Mouse (Mus musculus) cerebellum, adult 2 months (tissue): ENCODE results near the gene Mical3. TPM values are rescaled to one million over a fixed set of nuclear protein-coding genes. Genes with fewer than 3 reads are reported as not detected.

Source experiments
- DNase-seq, 2 experiments: peaks; one replicate each; pipeline ENCODE4 v3.0.0; 2021
- H3K27ac ChIP-seq: fragments of 200-500 bp; 2 replicates; pipeline ENCODE4 v1.5.1; 2012; ENCODE audit warnings: low read length, control low read depth, inconsistent platforms; ENCODE audit not compliant: insufficient read depth
- H3K27me3 ChIP-seq: fragments of 200-500 bp; 2 replicates; pipeline ENCODE4 v1.6.1; 2012; ENCODE audit warnings: inconsistent platforms, mild to moderate bottlenecking, low read length, moderate library complexity; ENCODE audit not compliant: control insufficient read depth, insufficient read depth
- H3K4me1 ChIP-seq: fragments of 200-500 bp; 2 replicates; pipeline ENCODE4 v1.6.1; 2011; ENCODE audit warnings: low read length; ENCODE audit not compliant: control insufficient read depth, insufficient read depth
- H3K4me3 ChIP-seq: fragments of 200-500 bp; replicated peaks from 2 replicates; pipeline ENCODE3; 2011; ENCODE audit warnings: mild to moderate bottlenecking, low read depth, low read length, control low read depth; ENCODE audit not compliant: insufficient read depth
- CTCF ChIP-seq: fragments of 200-500 bp; IDR thresholded peaks from 2 replicates; pipeline ENCODE4 v1.5.1; 2011; ENCODE audit warnings: low read depth, mild to moderate bottlenecking, control low read depth, low read length, moderate library complexity, borderline replicate concordance; ENCODE audit not compliant: insufficient read depth
- POLR2A ChIP-seq: fragments of 200-500 bp; IDR thresholded peaks from 2 replicates; pipeline ENCODE4 v1.6.1; 2011; ENCODE audit warnings: low read length, control low read depth, borderline replicate concordance; ENCODE audit not compliant: insufficient read depth
- WGBS: fragments of 180-500 bp; shearing (Covaris S2); methylation state at CpG from one replicate; pipeline ENCODE4 v1.1.7; 2018; 5-methylcytosine and 5-hydroxymethylcytosine counted together
- polyA plus RNA-seq: library from polyadenylated mRNA; depleted of rRNA; stranded (reverse); fragments of >200 nt; gene quantifications from 2 replicates; pipeline ENCODE4 v1.2.3, GENCODE M21; 2012

The Mical3 gene
- polyA plus RNA-seq, 1 experiment = 75.7 TPM

- Histone ChIP-seq H3K4me3 (no peak overlapping the region), H3K27ac (peak overlapping the region; percentile 64), H3K4me1 (peaks cover 41% of the 10 kb centered on the region), H3K27me3 (no peaks in the 10 kb centered on the region)
- TF ChIP-seq CTCF (no peak), POLR2A (no peak)
- 20% methylated on average over 22 of the region's 22 CpGs for WGBS
- peak; percentile 84 to 87 for DNase-seq
These were observed 43.1 kb downstream of the Mical3 start for GRCm38 (mm10) chr6:121087586-121088245.

DNA sequence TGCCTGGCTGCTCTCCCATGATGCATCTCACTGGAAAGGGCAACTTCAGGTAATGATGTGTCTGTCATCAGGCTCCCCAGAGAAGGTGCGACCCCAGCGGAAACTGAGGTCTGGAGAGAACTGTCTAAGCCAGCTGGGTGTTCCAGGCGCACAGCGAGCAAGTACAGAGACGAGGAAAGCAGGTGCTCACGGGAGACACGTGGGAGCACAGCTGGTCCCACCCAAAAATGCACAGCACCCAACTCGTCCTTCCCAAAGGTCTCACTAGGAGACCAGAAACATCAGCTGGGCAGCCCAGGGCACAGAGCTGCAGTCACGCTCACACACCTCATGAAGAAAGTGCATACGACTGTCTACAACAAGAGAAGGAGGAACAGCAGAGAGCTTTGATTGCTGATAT lies 43.7 kb downstream of the Mical3 start:
- TF ChIP-seq POLR2A = no peak
- TF ChIP-seq CTCF = no peak
- peaks cover 43% of the 10 kb centered on the region for H3K4me1 ChIP-seq
- WGBS = 36% methylated on average over 10 of the region's 10 CpGs
- H3K4me3 ChIP-seq = no peak overlapping the region
- H3K27me3 ChIP-seq = no peaks in the 10 kb centered on the region
- H3K27ac ChIP-seq = 0 out of 2 replicates have a peak overlapping the region, but pooled peaks have one; percentile 3
- no peak for DNase-seq

DNA sequence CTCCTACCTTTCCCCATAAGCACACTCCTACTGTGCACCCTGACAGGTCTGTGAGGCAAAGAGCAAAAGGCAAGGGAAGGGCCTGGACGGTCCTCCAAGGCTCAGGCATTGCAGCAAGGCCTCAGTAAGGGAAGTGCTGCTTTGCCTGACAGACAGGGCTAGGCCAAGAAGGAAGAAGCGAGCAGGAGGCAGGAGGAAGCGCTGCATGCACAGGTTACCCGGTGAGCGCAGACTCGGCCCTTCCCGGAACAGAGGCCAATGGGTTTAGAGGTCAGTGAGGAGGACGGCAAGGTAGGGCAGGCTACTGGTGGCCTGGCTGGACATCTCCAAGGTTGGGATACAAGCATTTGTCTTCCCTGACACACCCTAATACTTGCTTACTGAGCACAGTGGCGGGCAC lies 44.6 kb downstream of the Mical3 start:
- Histone ChIP-seq H3K27me3 (no peaks in the 10 kb centered on the region), H3K4me3 (no peak overlapping the region), H3K27ac (peak overlapping the region; percentile 8; the same call in 1 of the 2 replicates), H3K4me1 (peaks cover 52% of the 10 kb centered on the region)
- TF ChIP-seq CTCF = no peak
- TF ChIP-seq POLR2A = no peak
- DNase-seq = no peak
- 51% methylated on average over 9 of the region's 9 CpGs for WGBS

DNA sequence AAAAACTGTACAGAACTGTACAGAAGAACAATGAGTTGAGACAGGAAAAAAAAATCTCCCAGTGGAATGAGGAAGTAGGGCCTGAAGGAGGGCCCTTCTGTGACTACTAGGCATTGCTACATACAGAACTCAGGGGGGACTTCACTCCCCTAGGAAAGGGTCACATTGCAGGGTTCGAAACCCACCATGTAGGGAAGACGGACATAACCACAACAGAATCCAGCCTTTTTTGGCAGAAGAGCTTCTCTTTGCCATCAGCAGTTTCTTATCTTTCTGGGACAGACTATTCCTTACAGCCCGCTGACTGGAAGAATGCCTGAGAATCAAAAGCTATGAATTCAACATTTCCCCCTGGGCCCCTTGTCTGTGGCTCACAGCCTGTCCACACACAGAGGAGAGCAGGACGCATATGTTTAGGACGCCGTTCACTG lies 46.7 kb downstream of the Mical3 start:
- WGBS = 68% methylated on average over 6 of the region's 6 CpGs
- no peak for DNase-seq
- Histone ChIP-seq H3K27me3 (no peaks in the 10 kb centered on the region), H3K27ac (peak overlapping the region; percentile 12; the same call in 1 of the 2 replicates), H3K4me3 (no peak overlapping the region), H3K4me1 (peaks cover 71% of the 10 kb centered on the region)
- no peak for TF ChIP-seq CTCF
- no peak for TF ChIP-seq POLR2A

GRCm38 (mm10) chr6:121082094-121082473 lies 48.7 kb downstream of the Mical3 start:
- no peaks in the 10 kb centered on the region for H3K27me3 ChIP-seq
- H3K4me3 ChIP-seq = no peak overlapping the region
- peaks cover 73% of the 10 kb centered on the region for H3K4me1 ChIP-seq
- WGBS = 82% methylated on average over 10 of the region's 10 CpGs
- TF ChIP-seq POLR2A = no peak
- no peak for DNase-seq
- H3K27ac ChIP-seq = no peak overlapping the region

GRCm38 (mm10) chr6:121081288-121082093 lies 49.3 kb downstream of the Mical3 start:
- TF ChIP-seq CTCF (no peak), POLR2A (no peak)
- Histone ChIP-seq H3K4me1 (peaks cover 73% of the 10 kb centered on the region), H3K27ac (peak overlapping the region; percentile 24; the same call in 1 of the 2 replicates), H3K27me3 (no peaks in the 10 kb centered on the region), H3K4me3 (no peak overlapping the region)
- no peak for DNase-seq
- 26% methylated on average over 26 of the region's 26 CpGs for WGBS

GRCm38 (mm10) chr6:121078175-121078574 lies 52.6 kb downstream of the Mical3 start:
- Histone ChIP-seq H3K4me3 (no peak overlapping the region), H3K4me1 (peaks cover 61% of the 10 kb centered on the region), H3K27ac (peak overlapping the region; percentile 82), H3K27me3 (no peaks in the 10 kb centered on the region)
- TF ChIP-seq CTCF (no peak), POLR2A (no peak)
- WGBS = 14% methylated on average over 5 of the region's 5 CpGs
- peak in 1 of 2 experiments; percentile 54 for DNase-seq

GRCm38 (mm10) chr6:121076929-121077566 lies 53.8 kb downstream of the Mical3 start:
- no peak for DNase-seq
- no peak for TF ChIP-seq POLR2A
- TF ChIP-seq CTCF = no peak
- Histone ChIP-seq H3K4me3 (no peak overlapping the region), H3K27ac (peak overlapping the region; percentile 82; the same call in 1 of the 2 replicates), H3K4me1 (peaks cover 62% of the 10 kb centered on the region), H3K27me3 (no peaks in the 10 kb centered on the region)
- WGBS = 55% methylated on average over 12 of the region's 12 CpGs
